Mouse (Mus musculus): Measurements from ENCODE around the gene Ssbp3.
A peak's percentile ranks its signal among the peaks of the same experiment; 100 is the strongest.

The Ssbp3 gene

DNA sequence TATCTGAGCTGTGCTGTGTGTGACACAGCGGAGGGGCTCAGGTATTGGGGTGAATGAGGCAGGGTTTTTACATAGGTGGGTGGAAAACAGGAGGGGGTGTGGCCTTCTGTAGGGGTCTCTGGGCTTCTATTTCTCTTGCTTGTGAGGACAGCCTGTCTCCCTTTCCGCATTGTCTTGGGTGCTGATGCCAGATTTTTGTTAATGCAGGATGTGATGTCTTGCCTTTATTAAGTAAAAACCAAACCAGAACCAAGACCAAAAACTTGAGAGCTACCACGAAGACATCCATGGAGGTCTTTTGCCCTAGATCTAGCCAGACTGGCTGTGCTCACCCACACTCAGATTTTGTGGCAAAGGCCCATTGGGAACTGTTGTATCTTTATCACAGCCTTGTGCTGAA, 25.5 kb downstream of the Ssbp3 start:
- no peak for DNase-seq

DNA sequence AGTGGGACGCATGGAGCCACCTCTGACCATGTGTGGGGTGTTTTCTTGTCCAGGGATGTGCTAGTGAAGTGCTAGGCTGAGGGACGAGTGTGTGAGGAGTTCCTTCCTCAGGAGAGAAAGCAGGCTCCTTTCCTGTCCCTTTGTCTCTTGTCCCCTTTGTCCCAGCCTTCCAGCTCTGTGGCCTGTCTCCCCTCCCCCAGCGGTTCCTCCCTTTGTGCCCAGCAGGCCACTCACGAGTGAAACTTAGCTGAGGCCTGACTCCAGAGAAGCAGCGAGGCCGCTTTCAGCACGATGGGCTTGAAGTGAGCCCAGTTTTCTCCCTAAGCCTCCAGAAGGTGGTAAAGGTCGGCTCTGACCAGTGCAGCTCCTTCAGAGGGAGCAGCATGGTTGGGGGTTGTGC, 26.2 kb downstream of the Ssbp3 start:
- DNase-seq, result no peak

DNA sequence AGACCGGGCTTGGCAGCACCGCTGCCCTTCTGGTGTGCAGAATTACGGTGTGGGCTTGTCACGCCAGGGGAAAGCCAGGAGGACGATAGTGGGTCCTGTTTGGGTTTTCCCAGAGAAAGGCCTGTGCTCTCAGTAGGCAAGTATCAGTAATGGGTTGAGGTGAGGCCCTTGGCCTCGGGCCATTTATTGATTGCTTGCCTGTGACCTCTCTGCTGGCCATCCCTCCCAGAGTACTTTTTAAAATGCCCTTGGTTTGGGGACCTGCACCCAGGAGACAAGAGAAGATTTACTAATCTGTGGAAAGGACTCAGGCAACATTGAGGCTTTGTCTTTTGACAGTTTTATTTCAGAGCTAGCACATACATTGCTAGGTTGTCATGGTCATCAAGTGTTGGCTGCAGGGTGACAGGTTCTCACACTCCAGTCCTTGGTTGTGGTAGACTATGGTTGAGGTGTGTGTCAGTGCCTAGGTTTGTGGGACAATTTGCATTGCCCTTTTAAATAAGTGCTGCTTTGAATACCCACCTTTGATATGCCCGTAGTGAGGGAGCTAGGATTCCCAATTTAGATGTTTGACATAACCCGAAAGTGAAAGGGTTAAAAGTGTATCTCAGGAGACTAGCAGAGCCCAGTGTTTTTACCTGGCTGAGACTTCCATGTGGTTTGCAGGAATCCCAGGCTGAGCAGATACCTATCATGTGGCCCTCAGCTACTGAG, 28.2 kb downstream of the Ssbp3 start:
- DNase-seq, result no peak

DNA sequence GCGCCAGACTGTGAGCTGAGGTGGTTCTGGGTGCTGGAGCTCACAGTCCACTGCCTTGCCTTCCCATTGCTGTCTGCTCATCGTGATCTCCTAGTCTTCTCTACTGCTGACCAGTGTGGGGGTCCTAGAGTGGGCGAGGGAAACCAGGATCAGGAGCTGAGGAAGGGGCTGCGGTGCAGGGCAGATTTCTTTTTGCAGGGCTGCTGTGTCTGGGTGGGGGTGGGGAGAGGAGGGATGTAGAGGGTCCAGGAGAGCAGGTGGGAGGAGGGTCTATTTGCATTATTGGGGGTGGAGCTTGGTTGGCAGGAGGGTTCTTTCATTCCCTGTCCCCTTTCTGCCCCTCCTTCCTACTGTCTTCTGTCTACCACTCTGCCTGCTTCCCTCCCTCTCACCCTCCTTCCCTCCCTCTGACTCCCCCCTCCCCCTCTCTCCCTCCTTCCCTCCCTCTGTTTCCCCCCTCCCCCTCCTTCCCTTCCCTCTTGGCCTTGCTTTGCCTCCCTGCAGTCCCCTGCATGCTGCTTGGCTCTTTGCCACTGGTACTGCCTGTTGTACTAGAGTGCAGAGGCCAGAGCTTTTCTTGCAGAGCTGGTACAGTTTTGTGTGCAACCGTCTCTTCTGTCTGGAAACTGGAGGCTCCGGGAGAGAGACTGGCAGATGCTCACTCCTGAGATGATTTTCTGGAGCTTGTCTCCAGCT, 28.9 kb downstream of the Ssbp3 start:
- DNase-seq, result peak; percentile 88

DNA sequence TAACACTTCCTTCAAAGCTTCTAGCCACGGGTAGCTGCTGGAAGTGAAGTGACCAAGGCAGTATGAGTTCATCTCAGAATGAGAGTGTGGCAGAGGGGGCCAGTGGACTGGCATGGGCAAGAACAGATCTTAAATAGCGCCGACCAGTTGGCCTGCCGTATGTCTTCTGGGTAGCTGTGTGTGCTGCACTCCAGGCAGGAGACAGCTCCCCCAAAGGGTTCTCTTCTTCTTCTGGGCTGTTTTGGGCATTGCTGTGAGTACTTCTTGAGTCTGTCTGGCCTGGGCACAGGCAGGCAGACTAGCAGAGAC, 29.4 kb downstream of the Ssbp3 start:
- DNase-seq, result no peak

DNA sequence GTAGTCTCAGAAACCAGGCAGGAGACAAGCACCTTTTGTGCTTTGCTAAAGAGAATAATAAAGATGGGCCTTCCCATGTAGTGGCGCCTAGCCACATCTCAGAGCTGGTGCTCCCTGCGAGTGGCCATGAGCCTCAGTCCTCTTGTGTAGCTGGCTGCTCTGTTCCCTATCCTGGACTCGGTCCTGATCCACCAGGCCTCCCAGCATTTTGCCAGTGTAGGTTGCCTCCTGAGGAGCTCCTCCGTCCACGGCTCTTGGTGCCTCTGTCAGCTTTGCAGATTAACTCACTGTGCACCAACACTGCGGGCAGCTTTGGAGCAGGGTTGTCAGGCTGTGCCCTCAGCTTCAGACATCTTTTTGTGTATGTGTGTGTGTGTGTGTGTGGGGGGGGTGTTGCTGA, 30.4 kb downstream of the Ssbp3 start:
- no peak for DNase-seq

DNA sequence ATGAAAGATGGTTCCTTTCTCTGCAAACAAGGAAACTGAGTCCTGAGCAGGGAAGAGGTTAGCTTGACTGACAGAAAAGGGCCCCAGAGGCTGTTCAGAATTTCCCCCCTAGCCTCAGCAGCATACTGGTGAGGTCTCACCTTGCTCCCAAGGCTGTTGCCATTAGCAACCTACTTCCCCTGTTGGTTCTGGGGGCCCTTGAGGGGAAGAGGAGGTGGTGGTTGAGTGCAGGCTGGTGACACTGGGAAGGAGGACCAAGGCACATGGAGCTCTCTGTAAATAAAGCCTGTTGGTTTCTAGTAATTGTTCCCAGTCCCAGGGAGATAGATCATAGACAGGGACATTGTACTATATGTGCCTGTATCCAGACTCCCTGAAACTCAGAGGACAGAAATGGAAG, 31.0 kb downstream of the Ssbp3 start:
- DNase-seq, result no peak

DNA sequence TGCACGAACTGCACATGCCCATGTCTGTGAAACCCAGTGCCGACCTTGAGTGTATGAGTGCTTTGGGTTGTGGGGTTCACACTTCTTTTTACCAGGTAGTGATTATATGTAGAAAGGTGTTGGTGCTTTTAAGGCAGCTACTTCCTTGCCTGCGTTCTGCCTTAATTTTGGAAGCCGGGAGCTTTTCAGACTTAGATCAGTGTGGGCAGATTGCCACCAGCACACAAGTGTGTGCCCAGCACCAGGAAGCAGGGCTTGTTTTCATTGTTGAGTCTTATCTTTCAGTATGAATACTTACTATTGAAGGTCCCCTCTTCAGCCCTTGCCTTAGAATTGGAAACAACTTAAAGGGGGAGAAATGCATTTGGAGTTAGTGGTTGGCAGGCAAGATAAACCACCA, 32.0 kb downstream of the Ssbp3 start:
- DNase-seq, result no peak

DNA sequence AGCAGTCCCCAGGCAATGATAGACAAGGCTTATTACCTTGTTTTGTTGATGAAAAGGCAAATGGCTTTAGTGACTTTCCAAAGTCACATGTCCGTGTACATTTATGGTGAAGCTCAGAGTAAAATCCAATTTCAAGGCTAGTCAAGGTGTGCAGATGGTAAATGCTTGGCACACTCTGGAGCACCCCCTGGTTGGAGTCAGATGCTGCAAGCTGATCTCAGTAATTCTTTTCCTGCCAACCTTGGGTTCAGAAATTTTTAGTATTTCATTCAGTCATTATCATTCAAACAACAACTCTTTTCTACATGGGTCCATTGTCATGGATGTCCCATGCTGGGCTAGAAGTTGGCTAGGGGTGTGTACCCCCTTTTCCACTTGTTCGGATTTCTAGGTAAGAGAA, 33.1 kb downstream of the Ssbp3 start:
- DNase-seq, result peak; percentile 85

DNA sequence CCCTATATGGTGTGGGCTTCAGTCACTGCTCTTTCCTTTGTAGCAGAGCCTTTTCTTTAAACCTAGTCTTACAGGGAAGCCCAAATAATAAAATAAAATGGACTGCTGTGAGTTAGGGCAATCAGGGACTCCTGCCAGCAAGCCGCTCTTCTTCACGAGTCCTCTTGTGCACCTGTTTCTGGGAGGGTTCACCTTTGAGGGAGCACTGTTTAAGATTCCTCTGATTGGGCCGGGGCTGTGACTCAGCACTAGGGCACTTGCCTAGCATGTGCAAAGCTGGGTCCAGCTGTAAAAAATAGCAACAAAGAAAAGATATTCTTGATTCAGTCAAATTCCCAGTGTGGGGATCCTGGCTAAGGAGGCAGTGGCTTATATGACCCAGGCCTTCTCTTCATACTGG, 34.4 kb downstream of the Ssbp3 start:
- DNase-seq, result no peak

DNA sequence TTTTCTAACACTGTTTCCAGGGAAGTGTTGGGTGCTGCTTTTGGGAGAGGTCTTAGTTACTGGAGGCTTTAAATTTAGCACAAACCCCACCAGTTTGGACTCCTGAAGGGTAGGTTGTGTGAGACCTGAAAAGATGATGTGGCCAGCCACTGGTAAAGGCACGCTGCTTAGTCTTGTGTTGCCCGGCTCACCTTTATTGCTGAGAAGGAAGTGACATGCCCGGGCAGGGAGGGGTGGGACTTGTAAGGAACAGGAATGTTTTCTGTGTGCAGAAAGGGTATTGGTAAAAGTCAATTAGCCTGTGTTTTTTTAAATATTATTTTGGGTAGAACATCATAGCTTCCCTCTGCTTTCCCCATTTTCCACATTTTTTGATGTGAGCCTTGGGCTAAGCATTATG, 37.2 kb downstream of the Ssbp3 start:
- no peak for DNase-seq

DNA sequence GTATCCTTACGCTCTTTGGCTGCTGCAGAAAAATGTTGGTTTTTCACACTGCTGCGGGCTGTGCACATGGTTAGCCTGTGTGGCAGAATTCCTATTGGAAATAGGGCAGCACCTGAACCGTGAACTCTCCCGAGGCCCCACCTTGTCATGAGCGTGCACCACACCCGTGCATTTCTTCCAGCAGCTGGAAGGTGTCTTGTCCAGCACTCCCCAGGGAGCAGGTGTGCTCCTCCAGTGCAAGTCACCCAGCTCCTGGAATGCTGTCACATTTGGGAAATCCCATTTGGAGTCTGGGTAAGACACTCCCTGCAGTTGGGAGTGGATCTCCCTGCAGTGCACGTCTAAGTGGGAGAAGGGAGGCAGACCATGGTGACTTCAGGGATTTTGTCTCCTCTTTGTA, 38.0 kb downstream of the Ssbp3 start:
- DNase-seq, result no peak

DNA sequence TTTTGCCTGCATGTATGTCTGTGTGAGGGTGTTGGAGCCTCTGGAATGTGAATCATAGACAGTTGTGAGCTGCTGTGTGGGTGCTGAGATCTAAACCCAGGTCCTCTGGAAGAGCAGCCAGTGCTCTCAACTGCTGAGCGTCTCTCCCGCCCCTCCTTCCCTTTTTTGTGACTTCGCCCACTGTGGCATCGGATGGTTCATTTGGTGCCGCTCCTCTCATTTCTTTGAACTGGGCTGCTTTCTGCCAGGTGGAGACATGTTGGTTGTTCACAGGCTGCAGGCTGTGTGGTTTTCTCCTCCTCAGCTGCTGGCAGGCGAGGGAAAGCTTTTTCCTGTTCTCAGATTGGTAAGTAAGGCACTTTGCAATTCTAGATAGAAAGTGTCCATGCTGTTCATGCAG, 38.7 kb downstream of the Ssbp3 start:
- DNase-seq, result no peak

DNA sequence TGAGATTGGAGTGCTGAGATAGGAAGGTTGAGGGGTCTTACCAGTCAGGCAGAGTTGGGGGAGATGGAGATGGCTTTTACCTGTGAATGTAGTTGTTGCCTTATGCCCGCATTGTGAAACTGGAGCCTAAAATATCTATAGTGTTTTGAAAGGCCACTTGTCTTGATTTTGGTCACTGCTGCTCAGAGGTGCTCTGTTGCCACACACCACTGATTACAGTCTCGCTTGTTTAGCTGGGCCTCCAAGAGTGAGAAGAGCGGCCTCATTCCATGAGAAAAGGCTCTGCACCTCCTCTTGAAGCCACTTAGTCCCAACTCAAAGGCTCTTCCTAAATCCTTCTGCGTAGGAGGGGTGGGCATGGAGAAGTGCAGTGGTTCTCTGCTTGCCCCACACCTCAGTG, 40.3 kb downstream of the Ssbp3 start:
- DNase-seq, result no peak

DNA sequence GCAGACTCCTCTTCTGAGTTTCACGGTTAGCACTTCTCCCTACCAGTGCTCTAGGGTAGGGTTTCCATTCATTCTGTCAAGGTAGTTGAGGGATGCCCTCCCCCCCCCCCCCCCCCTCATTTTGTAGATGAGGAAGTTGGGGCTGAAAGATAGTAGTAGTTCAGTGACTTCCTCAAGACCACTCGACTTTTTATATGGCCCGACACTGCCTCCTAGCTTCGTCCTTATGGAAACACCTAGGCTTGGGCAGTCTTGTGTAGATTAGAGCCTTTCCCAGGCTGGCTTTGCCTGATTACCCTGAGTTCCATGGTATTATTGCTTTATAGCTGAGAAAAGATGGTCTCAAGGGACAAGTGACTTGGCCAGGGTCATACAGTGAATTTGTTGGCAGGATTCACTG, 41.0 kb downstream of the Ssbp3 start:
- no peak for DNase-seq

DNA sequence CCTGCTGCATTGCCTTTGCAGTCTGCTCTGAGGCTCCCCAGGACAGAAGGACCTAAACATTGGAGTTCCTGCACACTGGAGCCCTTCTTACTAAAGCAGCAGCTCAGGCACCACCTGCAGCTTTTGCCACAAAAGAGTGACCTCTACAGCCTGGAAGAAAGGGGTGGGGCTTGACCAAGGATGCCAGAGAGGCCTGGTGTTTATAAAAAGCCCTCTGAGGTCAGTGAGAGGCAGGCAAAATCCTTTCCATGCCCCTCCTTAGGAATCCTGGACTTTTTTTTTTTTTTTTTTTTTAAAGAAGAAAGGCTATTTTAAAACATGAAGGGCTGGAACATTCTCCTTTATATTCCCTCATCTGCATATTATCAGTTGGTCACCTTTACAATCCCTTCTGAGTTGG, 42.7 kb downstream of the Ssbp3 start:
- no peak for DNase-seq

DNA sequence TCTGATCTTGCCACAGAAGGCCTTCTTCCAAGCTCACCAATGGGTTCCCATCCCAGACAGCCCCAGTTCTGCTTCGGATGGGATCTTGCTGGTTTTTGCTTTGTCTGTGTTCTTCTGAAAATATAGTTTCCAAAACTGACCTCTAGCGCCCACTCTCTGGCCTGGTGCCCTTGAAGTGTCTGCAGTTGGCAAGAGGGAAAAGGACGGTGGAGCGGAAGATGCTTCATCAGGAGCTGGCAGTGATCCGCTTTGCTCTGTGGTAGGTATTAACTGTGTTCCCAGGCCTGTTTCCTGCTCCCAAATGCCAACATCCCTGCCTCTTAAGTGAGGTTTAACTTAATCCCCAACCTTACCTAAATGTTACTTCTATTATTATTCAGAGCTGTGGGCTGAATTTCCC, 43.3 kb downstream of the Ssbp3 start:
- DNase-seq, result peak; percentile 86

DNA sequence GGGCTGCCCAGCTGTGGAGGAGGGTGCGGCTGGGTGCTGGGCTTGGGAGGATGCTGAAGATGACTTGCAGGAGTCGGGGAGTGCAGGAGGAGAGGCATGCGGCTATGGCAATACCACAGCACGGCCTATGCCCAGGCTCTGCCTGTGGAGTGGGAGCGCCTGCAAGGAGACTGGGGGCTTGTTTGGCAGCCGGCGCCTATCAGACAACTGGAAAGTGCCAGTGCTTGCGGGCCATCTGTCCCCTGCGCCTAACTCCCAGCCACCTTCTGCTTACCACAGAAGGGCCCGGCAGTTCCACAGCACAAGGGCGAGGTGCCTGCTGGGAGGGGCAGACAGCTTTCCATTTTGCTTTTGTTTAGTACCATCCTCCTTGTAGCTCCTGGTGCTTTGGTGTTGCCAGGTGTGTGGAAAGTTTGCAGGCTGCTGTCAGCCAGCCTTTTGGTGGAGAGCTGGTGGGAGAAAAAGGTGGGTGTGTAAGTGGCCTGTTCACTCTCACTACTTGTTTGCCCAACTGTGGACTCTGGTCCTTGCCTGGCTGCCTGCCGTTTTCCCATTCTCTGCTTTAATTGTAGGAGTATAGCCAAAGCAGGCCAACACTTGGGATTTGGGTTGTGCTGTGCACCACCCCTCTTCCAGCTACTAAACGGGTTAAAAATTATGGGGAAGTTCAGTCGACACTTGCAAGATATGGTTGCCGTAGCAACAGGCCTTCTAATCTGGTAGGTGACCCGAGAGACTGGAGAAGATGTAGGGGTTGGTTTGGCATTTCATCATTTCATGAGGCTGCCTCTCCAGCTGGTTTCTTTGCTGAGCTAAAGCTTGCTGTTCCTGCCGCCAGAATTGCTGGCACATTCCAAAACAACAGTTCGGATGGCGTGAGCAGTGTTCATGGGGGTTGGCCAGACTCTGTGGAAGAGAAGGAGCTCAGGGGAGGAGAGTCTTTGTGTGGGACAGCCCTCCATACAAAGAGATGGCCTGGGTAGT, 45.5 kb downstream of the Ssbp3 start:
- DNase-seq, result peak; percentile 74

DNA sequence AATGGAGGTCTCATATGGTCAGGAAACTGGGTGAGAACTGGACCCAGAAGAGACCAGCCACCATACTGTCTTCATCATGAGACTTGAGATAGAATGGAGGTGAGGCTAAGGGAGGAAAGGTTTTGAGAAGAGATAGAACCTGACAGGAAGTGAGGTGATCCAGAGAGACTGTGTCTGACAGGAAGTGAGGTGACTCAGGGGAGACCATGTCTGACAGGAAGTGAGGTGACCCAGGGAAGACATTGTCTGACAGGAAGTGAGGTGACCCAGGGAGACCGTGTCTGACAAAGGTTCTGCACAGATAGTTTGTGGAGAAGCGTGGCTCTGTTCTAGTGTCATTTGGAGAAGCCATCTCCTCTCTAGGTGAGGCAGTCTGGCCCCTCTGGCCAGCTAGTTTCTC, 47.6 kb downstream of the Ssbp3 start:
- no peak for DNase-seq

DNA sequence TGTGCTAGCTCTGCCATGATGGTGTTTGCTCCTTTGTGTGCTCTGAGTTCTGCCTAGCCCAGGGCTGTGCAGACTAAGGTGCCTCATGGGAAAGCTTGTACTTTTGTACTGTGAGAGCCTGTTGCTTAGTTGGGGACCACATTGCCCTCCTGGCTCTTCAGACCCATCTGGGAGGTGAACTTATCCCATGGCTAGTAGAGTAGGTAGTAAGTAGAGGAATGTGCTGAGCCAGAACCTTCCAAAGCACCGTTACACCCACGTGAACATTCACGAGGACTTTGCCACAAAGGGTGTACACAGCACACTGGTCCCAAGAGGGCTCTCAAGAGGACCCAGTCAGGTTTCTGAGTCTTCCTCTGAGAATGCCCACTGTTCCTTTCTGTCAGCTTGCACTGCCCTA, 48.1 kb downstream of the Ssbp3 start:
- no peak for DNase-seq

DNA sequence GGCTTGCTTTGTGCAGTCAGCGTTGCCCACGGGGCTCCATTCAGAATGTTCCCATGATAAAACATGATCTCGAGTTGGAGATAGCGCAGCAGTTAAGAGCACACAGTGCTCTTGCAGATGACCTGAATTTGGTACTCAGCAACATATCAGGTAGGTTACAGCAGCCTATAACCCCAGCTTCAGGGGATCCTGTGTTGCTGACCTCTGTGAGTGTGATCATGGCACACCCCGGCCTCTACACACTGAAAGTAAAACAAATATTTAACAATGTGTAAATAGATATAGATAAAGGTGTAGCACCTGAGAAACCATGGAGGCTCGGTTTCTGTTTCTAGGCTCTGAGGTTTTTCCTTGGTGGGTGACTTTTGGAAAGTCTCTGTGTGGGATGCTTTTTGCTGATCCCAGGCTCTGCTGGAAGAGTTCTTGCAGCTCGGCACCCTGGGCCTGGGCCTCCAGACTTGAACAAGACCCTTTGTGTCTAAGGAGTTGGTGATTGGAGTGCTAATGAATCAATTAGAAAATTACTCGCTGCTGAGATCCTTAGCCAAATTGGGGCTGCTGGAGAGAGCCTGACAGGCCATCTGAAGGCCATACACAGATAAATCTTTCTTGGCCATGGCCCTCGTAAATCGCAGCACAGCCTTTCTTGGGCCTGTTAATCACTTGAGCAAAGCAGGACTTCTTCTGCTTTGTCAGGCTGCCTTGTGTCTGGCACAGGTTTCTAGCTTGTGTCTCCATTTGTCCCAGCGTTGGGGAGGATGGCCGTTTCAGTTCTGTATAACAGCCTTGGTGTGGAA, 49.2 kb downstream of the Ssbp3 start:
- DNase-seq, result no peak

DNA sequence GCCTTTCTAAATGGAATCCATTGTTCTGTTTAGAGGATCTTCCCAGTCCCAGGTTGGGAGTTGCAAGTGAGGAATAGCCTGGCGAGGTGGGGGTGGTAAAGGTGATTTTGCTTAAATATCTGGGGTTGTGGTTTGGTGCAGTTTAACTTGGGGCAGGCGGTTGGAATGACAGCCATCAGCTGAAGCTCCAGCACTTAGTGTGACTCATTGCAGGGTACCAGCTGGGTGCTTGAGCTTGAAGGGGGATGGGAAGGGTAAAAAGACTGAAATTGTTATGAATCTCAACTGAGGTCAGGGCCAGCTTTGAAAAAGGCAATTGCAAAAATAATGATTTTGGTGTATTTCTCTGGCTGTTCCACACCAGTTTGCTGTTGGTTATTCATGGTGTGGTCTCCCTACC, 50.0 kb downstream of the Ssbp3 start:
- DNase-seq, result no peak

DNA sequence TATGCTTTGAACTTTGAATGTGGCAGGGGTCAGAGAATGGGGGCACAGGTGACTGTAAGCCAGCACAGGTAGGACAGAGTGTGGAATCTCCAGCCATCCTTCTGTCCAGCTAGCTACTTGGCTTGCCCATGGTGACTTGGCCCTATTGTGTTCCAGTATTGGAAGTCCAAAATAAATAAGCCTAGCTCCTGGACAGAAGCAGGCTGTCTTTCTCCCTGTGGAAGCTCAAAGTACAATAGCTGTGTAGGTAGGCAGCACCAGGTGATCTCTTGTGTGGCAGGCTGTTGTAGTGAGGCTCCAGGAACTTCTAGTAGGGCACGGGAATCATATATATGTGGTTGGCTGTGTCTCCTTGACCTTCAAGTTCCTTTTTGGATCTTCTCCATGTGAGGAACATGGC, 50.8 kb downstream of the Ssbp3 start:
- DNase-seq, result no peak

Data from cerebellum, adult 9-10 months (tissue).